Mouse (Mus musculus) forebrain, postnatal 0 days (tissue): ENCODE measurements around the gene Map2. TPM values are rescaled to one million over a fixed set of nuclear protein-coding genes. Genes with fewer than 3 reads are reported as not detected.

Source experiments
- ATAC-seq: fragments of 200-750 bp; cut with Nextera tagmentation; 2 replicates; pipeline ENCODE4 v1.8.0; 2017; ENCODE audit warnings: mild to moderate bottlenecking, moderate library complexity
- DNase-seq: peaks from one replicate; pipeline ENCODE4 v3.0.0-alpha.2; 2015
- H3K27ac ChIP-seq: fragments of 300-500 bp; sonication (generic); 2 replicates; pipeline ENCODE4 v1.5.1; 2014; ENCODE audit warnings: low read depth, mild to moderate bottlenecking, antibody characterized with exemption, low read length, moderate library complexity, mixed read lengths
- H3K27me3 ChIP-seq: fragments of 300-500 bp; sonication (generic); 2 replicates; pipeline ENCODE4 v1.6.1; 2014; ENCODE audit warnings: mild to moderate bottlenecking, low read length, mixed read lengths; ENCODE audit not compliant: insufficient read depth
- H3K36me3 ChIP-seq: fragments of 300-500 bp; sonication (generic); 2 replicates; pipeline ENCODE4 v1.6.1; 2014; ENCODE audit warnings: mild to moderate bottlenecking, moderate library complexity; ENCODE audit not compliant: insufficient read depth
- H3K4me1 ChIP-seq: fragments of 300-500 bp; sonication (generic); 2 replicates; pipeline ENCODE4 v1.6.1; 2014; ENCODE audit warnings: antibody characterized with exemption; ENCODE audit not compliant: insufficient read depth
- H3K4me2 ChIP-seq: fragments of 300-500 bp; sonication (generic); 2 replicates; pipeline ENCODE4 v1.6.1; 2014; ENCODE audit warnings: low read depth, mild to moderate bottlenecking, moderate library complexity
- H3K4me3 ChIP-seq: fragments of 300-500 bp; sonication (generic); 2 replicates; pipeline ENCODE4 v1.5.1; 2014; ENCODE audit warnings: low read depth, low read length, mixed read lengths
- H3K9ac ChIP-seq: fragments of 300-500 bp; sonication (generic); 2 replicates; pipeline ENCODE4 v1.6.1; 2014; ENCODE audit warnings: mild to moderate bottlenecking
- H3K9me3 ChIP-seq: fragments of 300-500 bp; sonication (generic); 2 replicates; pipeline ENCODE4 v1.6.1; 2016; ENCODE audit warnings: low read length
- CTCF ChIP-seq: sonication (generic); IDR thresholded peaks from 2 replicates; pipeline ENCODE4 v1.5.1; 2016; ENCODE audit warnings: antibody characterized with exemption, control low read depth, low read depth
- WGBS: fragments of 180-500 bp; shearing (Covaris S2); extraction: QIAGEN DNeasy Blood & Tissue Kit; methylation state at CpG from one replicate; pipeline ENCODE4 v1.1.7; 2014; 5-methylcytosine and 5-hydroxymethylcytosine counted together
- polyA plus RNA-seq: library from polyadenylated mRNA; unstranded; fragments of >200 nt; fragmentation: Nextera tagmentation; extraction: Ambion mirVana; gene quantifications from 2 replicates; pipeline ENCODE4 v1.2.1, GENCODE M21; 2015
- total RNA-seq: library from RNA; depleted of rRNA; stranded (reverse); fragments of >200 nt; gene quantifications from 2 replicates; pipeline ENCODE4 v1.2.3, GENCODE M21; 2014

Map2 gene
- total and polyA plus RNA-seq, 2 experiments from 2014 or later = 291 to 1,278 TPM

- Histone ChIP-seq H3K4me2 (no peak overlapping the region), H3K27ac (0 out of 2 replicates have a peak overlapping the region, but pooled peaks have one; percentile 4), H3K27me3 (no peaks in the 10 kb centered on the region), H3K36me3 (no peaks in the 10 kb centered on the region), H3K9me3 (no peaks in the 10 kb centered on the region), H3K4me1 (peaks cover 8% of the 10 kb centered on the region; the same call in 1 of the 2 replicates), H3K4me3 (no peak overlapping the region), H3K9ac (no peak overlapping the region)
- 21% methylated on average over 7 of the region's 7 CpGs for WGBS
- DNase-seq (peak; percentile 61), ATAC-seq (peak; percentile 50; the same call in 1 of the 2 replicates)
- TF ChIP-seq CTCF = no peak
These were observed 51.6 kb downstream of the Map2 start for GRCm38 (mm10) chr1:66226372-66227368.

DNA sequence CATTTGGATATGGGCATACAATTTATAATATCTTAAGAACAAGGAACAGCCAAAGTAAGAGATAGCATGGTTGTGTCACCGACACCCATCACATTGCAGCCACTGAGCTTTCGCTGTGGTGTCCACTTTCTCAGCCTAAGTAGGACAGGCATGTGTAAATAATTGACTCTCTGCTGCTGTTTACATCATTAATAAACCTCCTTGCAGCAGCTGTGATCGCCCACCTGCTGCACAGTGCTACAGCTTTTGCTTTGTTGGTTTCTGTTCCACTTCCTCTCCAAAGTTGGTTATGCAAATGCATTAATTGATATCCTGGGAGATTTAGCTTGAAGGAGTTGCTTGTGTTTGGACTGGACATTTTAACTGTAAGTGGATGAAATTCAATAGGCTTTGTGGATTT lies 53.1 kb downstream of the Map2 start:
- H3K4me1 ChIP-seq = peaks cover 8% of the 10 kb centered on the region; the same call in 1 of the 2 replicates
- H3K4me2 ChIP-seq = no peak overlapping the region
- 20% methylated on average over 3 of the region's 3 CpGs for WGBS
- no peaks in the 10 kb centered on the region for H3K27me3 ChIP-seq
- no peak overlapping the region for H3K27ac ChIP-seq
- ATAC-seq = no peak
- H3K9ac ChIP-seq = no peak overlapping the region
- TF ChIP-seq CTCF = no peak
- no peak for DNase-seq
- no peak overlapping the region for H3K4me3 ChIP-seq
- H3K36me3 ChIP-seq = no peaks in the 10 kb centered on the region
- no peaks in the 10 kb centered on the region for H3K9me3 ChIP-seq

DNA sequence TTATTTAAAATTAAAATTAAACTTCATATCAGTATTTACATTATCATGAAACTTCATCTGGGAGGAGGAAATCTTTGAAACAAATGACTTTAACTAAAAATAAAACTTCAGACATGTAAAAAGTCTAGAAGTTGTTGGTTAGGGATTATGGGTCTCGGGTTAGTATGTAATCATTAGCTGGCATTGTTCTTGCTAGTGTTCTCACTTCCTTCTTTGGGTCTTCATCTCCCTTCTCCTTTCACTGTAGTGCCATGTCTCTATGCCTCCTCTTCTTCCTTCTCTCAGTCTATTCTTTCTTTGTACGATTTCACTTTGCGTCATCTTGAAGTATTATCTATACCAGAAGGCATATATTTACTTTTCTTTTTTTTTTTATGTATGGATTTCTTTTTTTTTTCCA lies 55.3 kb downstream of the Map2 start:
- H3K4me2 ChIP-seq = no peak overlapping the region
- no peak overlapping the region for H3K9ac ChIP-seq
- no peak overlapping the region for H3K4me3 ChIP-seq
- no peak for TF ChIP-seq CTCF
- DNase-seq (no peak), ATAC-seq (no peak)
- H3K27ac ChIP-seq = no peak overlapping the region
- 94% methylated on average over 3 of the region's 3 CpGs for WGBS
- peaks cover 8% of the 10 kb centered on the region; the same call in 1 of the 2 replicates for H3K4me1 ChIP-seq
- no peaks in the 10 kb centered on the region for H3K9me3 ChIP-seq
- no peaks in the 10 kb centered on the region for H3K36me3 ChIP-seq
- H3K27me3 ChIP-seq = no peaks in the 10 kb centered on the region

DNA sequence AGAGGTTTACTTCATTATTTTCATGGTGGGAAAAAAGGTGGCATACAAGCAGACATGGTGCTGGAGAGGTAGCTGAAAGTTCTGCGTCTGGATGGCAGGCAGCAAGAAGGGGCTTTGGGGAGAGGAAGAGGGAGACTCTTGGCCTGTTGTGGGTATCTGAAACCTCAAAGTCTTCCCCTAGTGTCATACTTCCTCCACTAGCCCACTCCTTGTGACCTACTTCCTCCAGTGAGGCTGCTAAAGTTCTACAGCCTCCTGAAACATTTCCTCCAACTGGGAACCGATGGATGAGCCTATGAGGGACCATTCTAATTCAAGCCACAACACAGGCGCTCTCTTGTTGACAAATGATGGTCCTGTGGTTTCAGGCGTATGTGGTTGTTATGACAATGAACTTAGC lies 56.9 kb downstream of the Map2 start:
- no peaks in the 10 kb centered on the region for H3K27me3 ChIP-seq
- H3K27ac ChIP-seq = no peak overlapping the region
- TF ChIP-seq CTCF = no peak
- no peak overlapping the region for H3K9ac ChIP-seq
- no peaks in the 10 kb centered on the region for H3K4me1 ChIP-seq
- no peak overlapping the region for H3K4me3 ChIP-seq
- ATAC-seq = no peak
- no peaks in the 10 kb centered on the region for H3K9me3 ChIP-seq
- DNase-seq = no peak
- no peaks in the 10 kb centered on the region for H3K36me3 ChIP-seq
- H3K4me2 ChIP-seq = no peak overlapping the region
- 91% methylated on average over 4 of the region's 4 CpGs for WGBS

- DNase-seq (no peak), ATAC-seq (no peak)
- no peak for TF ChIP-seq CTCF
- no peaks in the 10 kb centered on the region for H3K36me3 ChIP-seq
- 77% methylated on average over 1 of the region's 1 CpGs for WGBS
- no peak overlapping the region for H3K9ac ChIP-seq
- no peak overlapping the region for H3K27ac ChIP-seq
- no peak overlapping the region for H3K4me3 ChIP-seq
- no peaks in the 10 kb centered on the region for H3K4me1 ChIP-seq
- no peaks in the 10 kb centered on the region for H3K27me3 ChIP-seq
- H3K9me3 ChIP-seq = no peaks in the 10 kb centered on the region
- no peak overlapping the region for H3K4me2 ChIP-seq
These were observed 69.8 kb downstream of the Map2 start for GRCm38 (mm10) chr1:66244910-66245309.

DNA sequence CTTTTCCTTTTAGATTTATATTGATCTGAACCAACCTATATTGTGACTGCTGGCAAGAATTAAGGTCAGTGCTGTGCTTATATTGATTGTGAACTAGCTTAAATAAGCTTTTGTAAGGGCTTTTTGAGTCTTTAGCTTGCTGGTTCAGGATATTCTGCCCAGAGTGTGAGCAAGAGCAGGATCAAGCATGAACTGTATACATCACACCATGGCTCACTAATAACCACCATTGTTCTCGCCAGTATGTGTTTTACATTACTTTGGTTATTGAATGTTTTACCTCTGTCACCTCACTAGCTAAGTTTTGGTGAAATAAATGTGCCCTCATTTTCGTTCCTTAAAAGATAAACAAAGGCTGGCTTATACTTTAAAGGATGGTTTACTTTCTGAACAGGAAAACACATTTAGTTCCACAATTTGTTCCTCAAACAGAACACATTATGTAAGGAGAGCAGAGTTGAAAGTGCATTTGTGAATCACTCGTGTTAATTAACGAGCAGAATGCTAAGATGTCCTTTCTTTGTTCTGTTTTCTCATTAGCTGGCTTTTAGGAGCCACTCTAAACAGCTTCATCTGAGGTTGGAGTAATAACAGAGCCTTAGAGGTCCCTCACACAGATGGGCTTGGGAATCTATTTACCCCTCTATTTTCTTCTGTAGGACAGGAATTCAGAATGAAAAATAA lies 76.7 kb downstream of the Map2 start:
- WGBS = 9% methylated on average over 4 of the region's 4 CpGs
- H3K36me3 ChIP-seq = peaks cover 6% of the 10 kb centered on the region
- DNase-seq = no peak
- no peaks in the 10 kb centered on the region for H3K27me3 ChIP-seq
- H3K9ac ChIP-seq = no peak overlapping the region
- H3K27ac ChIP-seq = no peak overlapping the region
- H3K4me2 ChIP-seq = no peak overlapping the region
- no peaks in the 10 kb centered on the region for H3K4me1 ChIP-seq
- no peaks in the 10 kb centered on the region for H3K9me3 ChIP-seq
- ATAC-seq = no peak
- no peak for TF ChIP-seq CTCF
- no peak overlapping the region for H3K4me3 ChIP-seq

DNA sequence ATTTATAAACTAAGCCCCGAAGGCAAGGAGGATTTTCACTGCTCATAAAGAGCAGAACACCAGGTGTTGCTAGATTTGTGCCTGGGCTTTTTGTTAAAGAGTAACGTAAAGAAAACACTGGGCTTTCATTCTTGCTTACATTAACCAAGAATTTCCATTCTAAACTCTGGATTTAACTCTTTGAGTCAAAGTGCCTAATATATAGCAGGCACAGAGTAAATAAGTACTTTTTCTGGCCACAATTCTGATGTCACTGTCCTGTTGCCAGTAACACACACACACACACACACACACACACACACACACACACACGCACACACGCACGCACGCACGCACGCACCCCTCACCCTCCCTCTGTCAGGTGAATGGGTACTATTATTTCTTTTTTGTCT lies 77.3 kb downstream of the Map2 start:
- Histone ChIP-seq H3K27me3 (no peaks in the 10 kb centered on the region), H3K4me3 (no peak overlapping the region), H3K36me3 (peaks cover 6% of the 10 kb centered on the region), H3K9me3 (no peaks in the 10 kb centered on the region), H3K9ac (no peak overlapping the region), H3K4me2 (no peak overlapping the region), H3K4me1 (no peaks in the 10 kb centered on the region), H3K27ac (no peak overlapping the region)
- 43% methylated on average over 8 of the region's 8 CpGs for WGBS
- no peak for TF ChIP-seq CTCF
- DNase-seq = no peak
- no peak for ATAC-seq
